Mouse (Mus musculus) megakaryocyte, embryonic 14.5 days (primary cell): ENCODE results near the gene Vsx1. TPM values are rescaled to one million over a fixed set of nuclear protein-coding genes. Genes with fewer than 3 reads are reported as not detected.

Source experiments
- H3K27me3 ChIP-seq: replicated peaks from 2 replicates; pipeline ENCODE3; 2012; ENCODE audit warnings: inconsistent platforms
- H3K36me3 ChIP-seq: replicated peaks from 2 replicates; pipeline ENCODE3; 2012; ENCODE audit warnings: low read length, inconsistent platforms, mixed read lengths
- H3K4me1 ChIP-seq: 2 replicates; pipeline ENCODE4 v1.6.1; 2012; ENCODE audit warnings: inconsistent platforms
- H3K4me3 ChIP-seq: replicated peaks from 2 replicates; pipeline ENCODE3; 2012; ENCODE audit warnings: moderate library complexity, mild to moderate bottlenecking, inconsistent platforms
- H3K9me3 ChIP-seq: 2 replicates; pipeline ENCODE4 v1.6.1; 2012; ENCODE audit warnings: inconsistent platforms
- FLI1 ChIP-seq: IDR thresholded peaks from 2 replicates; pipeline ENCODE4 v1.6.1; 2012; ENCODE audit warnings: low read length, inconsistent platforms, mixed read lengths
- GATA1 ChIP-seq: IDR thresholded peaks from 3 replicates; pipeline ENCODE4 v1.6.1; 2012; ENCODE audit warnings: mixed read lengths, low read length, inconsistent platforms, borderline replicate concordance
- polyA plus RNA-seq: library from polyadenylated mRNA; stranded (reverse); fragments of >175 nt; gene quantifications from 2 replicates; pipeline ENCODE4 v1.2.3, GENCODE M21; 2012; ENCODE audit warnings: low replicate concordance; ENCODE audit not compliant: insufficient read depth

The Vsx1 gene
- polyA plus RNA-seq, 1 experiment = not detected

DNA sequence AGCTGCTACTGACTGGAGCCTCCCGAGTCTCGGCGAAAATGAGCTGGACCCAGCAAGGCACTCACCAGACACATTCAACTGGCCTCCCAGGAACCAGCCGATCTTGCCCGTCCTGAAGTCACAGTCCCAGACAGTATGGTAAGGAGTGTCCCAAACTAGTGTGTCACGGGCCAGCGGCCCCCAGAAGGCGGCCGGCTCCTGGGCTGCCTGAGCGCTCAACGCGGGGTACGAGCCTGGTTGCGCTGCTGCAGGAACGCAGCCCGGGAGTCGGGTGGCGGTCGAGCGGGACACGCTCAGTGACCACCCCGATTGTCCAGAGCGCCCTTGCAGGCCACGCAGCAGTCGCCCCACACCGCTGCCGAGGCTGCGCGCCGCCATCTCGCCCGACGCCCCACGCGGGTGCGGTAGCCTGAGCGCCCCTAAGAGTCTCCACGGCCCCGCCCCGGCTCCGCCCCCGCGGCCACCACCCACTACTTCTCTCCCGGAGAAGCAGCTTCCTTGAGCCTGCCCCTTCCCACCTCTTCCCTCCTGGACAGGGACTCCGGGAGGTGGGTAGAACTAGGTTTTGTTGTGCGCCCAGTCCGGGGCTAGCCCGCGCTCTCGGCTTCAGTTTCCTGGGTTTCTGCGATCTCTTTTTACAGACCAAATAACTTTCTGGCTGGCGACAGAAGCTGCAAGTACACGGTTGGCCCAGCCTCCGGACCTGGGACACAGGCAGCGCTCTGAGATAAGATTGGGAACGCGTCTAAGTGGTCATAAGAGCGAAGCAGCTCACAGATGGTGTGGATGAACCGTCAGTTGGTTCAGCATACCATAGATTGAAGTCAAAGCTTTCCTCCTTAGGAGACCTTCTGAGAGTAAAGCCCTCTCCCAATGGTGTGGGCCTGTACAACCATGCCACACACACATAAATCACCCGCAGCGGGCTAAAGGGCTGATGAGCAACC is 21.1 kb downstream of the Vsx1 start, which contains the start of gene Acss1:
Gene Acss1, minus strand, starts transcription at position 681 of the 947 bp plus-strand sequence.
- H3K27me3 ChIP-seq = peaks cover 29% of the 10 kb centered on the region
- H3K4me3 ChIP-seq = peak within 1 kb of the TSS; percentile 96
- TF ChIP-seq GATA1 (no peak), FLI1 (no peak)
- no peaks in the 10 kb centered on the region for H3K36me3 ChIP-seq
- H3K9me3 ChIP-seq = no peaks in the 10 kb centered on the region
- H3K4me1 ChIP-seq = peaks cover 72% of the 10 kb centered on the region

DNA sequence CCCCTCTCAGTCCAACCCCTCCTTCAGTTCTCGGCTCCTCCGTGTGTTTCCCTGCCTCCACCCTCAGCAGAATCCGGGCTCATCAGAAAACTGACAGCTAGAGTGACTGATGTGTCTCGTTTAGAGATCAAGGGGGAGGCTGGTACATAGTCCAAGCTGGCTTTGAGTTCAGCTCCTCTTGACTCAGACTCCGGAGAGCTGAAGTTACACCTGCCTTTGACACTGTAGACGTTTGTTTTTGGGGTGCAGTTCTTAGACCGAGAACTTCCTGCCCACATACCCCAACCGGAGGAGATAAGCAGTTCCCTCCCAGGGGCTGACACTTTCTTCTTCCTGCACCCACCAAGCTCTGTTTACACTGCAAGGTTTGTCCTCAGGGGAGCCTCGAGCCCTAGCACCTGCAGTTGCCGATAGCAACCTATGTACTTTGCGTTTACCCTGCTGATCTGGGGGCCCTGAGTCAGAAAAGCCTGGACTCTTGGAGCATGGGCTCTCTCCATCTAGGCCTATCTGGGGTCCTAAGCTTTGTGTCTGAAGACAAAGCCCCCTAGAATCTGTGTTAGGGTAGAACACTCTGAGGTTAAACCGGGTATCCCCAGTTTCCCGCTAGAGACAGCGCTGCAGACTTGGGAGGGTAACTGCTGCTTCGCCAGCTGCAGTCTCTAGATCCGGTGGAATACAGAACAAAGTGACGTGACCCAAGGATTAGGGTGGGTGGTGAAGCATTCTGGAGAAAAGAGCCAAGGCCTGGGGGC is 21.9 kb downstream of the Vsx1 start:
- Histone ChIP-seq H3K36me3 (no peaks in the 10 kb centered on the region), H3K9me3 (no peaks in the 10 kb centered on the region), H3K27me3 (peaks cover 26% of the 10 kb centered on the region), H3K4me3 (peak overlapping the region; percentile 96), H3K4me1 (peaks cover 69% of the 10 kb centered on the region)
- no peak for TF ChIP-seq GATA1

DNA sequence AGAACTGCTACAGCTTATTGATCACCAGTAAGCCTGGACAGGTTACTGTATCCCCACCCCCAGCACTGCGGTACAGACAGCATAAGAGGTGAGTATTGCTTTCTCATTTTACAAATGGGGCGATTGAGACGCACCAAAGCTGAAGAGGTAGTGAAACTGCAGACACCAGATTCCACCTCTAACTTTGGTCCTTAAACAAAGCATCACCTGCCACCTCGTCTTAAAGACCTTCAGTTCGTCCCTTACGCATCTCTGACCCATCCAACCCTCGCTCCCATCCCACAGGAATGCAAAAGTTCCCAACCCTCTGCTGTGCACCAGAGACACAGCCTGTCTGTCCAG is 22.5 kb downstream of the Vsx1 start:
- no peak for TF ChIP-seq FLI1
- no peaks in the 10 kb centered on the region for H3K36me3 ChIP-seq
- peak overlapping the region; percentile 96 for H3K4me3 ChIP-seq
- H3K9me3 ChIP-seq = no peaks in the 10 kb centered on the region
- peaks cover 63% of the 10 kb centered on the region for H3K4me1 ChIP-seq
- peaks cover 28% of the 10 kb centered on the region for H3K27me3 ChIP-seq

DNA sequence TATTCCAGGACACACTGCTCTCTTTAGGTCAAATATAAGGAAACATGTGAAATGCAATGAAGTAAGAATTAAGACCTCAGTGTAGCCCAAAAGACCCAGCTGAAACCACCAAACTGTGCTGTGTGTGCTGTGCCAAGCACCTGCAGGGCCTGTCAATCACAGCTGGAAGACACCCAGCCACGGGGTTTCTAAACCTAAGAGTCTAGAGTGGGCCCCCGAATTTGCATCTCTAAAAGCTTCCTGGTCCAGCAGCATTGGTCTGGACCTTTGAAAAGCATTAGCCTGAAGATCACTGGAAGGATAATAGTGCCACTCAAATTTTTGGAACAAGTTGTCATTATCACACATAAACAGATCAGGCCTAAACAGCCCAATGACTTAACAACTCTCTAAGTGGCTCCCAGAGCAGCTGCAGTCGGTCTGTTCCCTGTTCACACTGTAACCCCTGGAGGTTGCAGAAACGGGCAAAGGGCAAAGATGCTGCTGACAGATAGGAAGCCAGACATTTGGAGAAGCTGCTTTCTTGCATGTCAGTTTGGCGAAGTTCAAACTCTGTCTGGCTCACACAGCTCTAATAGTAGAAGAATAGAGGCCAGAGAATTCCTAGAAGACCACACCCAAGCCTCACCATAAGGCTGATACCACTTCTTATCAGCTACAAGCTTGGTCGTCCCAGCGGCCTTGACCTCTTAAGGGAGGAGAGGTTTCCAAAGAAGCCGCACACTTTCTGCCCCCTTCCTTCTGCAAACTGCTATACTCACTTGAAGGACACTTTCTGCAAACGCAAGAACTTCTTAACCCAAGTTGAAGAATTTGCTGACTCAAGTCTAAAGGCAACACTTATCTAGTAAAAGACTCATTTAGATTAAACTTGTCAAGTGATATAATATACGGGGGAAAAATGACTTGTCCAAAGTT is 23.4 kb downstream of the Vsx1 start:
- H3K36me3 ChIP-seq = no peaks in the 10 kb centered on the region
- no peak overlapping the region for H3K4me3 ChIP-seq
- no peak for TF ChIP-seq GATA1
- no peak for TF ChIP-seq FLI1
- H3K4me1 ChIP-seq = peaks cover 54% of the 10 kb centered on the region
- peaks cover 28% of the 10 kb centered on the region for H3K27me3 ChIP-seq
- H3K9me3 ChIP-seq = no peaks in the 10 kb centered on the region

DNA sequence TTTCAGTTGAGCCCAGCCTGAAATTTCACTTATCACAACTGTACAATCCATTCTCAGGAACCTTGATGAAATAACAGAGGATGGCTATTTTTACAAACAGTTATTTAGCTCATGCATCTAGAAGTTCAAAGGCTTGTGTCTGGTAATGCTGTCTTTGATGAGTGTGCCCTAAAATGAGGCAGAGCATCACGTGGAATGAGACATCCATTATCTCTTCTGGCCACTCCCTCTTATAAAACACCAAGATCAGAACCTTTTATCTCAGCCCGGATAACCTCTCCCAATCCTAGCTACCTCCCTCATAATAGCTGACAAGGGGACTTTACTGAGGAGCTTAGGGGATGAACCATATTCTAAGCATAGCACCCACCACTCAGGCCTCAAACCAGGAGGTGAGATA is 24.2 kb downstream of the Vsx1 start:
- Histone ChIP-seq H3K4me3 (no peak overlapping the region), H3K27me3 (peaks cover 36% of the 10 kb centered on the region), H3K9me3 (no peaks in the 10 kb centered on the region), H3K4me1 (peaks cover 52% of the 10 kb centered on the region), H3K36me3 (no peaks in the 10 kb centered on the region)
- TF ChIP-seq FLI1 (no peak), GATA1 (no peak)

DNA sequence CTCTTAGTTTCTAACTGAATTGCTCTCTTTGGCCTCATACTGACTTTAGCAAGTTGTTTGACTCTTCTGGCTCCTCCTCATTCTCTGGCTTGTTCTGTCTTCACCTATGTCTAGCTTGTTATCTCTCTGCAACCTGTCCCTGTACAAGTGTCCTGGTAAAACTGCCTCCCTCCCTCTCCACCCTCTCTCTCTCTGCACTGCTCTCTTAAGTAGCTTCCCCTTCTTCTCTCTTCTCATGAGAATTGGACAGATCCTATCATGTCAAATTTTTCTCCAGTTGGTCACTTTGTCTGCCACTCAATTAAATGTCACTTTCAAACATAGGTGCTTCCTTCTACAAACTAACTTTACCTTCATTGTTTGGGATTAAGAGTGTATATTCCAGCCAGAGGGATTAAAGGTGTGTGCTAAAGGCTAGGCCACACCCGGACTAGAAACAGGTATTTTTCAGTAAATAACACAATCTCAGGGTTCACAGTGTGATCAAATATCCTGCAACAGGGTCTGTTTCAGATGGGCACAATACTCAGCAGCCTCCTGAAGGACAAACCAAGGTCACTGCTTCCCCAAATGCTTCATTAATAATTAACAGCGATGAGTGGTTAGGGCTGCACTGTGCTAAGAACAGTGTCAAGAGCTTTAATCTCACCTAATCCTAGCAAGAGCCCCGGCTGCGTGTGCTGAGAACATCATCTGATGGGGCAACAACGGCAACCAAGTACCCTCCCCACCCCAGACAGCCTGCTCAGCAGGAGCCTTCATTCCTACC is 24.8 kb downstream of the Vsx1 start:
- no peaks in the 10 kb centered on the region for H3K9me3 ChIP-seq
- H3K36me3 ChIP-seq = peaks cover under 1% of the 10 kb centered on the region
- TF ChIP-seq FLI1 = no peak
- TF ChIP-seq GATA1 = no peak
- H3K4me1 ChIP-seq = peaks cover 45% of the 10 kb centered on the region
- H3K27me3 ChIP-seq = peaks cover 36% of the 10 kb centered on the region
- H3K4me3 ChIP-seq = no peak overlapping the region

DNA sequence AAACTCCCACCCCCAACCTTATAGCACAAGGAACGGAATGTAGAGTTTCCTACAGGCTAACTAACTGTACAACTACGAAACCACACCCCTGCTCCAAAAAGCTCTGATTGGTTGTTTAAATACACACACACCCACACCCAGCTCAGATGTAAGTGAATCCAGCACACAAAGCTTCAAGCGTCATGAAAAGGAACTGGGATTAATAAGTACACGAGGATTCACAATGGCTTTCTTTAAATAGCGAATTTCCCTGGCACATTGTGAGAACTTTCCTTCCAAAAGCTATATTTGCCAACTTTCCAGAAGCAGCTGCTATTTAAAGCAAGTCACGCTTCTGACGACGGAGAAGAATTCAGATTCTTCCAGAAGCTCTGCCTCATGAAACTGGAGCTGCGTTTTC is 25.9 kb downstream of the Vsx1 start:
- peaks cover 31% of the 10 kb centered on the region for H3K27me3 ChIP-seq
- H3K36me3 ChIP-seq = peaks cover 6% of the 10 kb centered on the region
- H3K4me1 ChIP-seq = peaks cover 34% of the 10 kb centered on the region
- no peak overlapping the region for H3K4me3 ChIP-seq
- TF ChIP-seq GATA1 (no peak), FLI1 (no peak)
- no peaks in the 10 kb centered on the region for H3K9me3 ChIP-seq

DNA sequence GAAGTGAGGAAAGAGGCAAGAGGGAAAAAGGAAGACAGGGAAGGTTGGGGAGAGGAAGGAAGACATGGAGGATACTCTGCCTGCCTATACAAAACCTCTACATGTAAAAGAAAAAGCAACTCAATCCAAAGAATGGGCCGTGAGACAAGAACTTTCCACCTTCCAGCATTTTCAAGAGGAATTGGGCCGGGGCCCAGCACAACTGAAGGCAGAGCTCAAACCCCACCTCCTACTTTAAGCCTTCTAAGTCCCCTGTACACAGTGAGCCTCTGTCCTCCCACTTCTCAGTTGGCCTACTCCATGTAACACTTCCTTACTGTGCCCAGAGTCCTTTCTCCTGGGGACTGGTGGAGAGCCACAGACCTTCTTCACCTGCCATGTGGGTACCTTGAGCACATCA is 27.2 kb downstream of the Vsx1 start:
- peaks cover 17% of the 10 kb centered on the region for H3K36me3 ChIP-seq

More for the DNA sequence above, 27.2 kb downstream of the Vsx1 start:
- no peak for TF ChIP-seq GATA1
- no peak for TF ChIP-seq FLI1
- Histone ChIP-seq H3K9me3 (peaks cover 4% of the 10 kb centered on the region; the same call in 1 of the 2 replicates), H3K4me1 (peaks cover 22% of the 10 kb centered on the region), H3K27me3 (peaks cover 22% of the 10 kb centered on the region), H3K4me3 (no peak overlapping the region)
